Mouse (Mus musculus) skeletal muscle tissue, adult 2 months (tissue): ENCODE measurements around the gene Ifitm10.
"Not testable (repeated sequence)": the region's sequence is repeated elsewhere in the genome, so short reads cannot be mapped to it uniquely, and the experiment has no call there.

Experiments
- DNase-seq: peaks from one replicate; pipeline ENCODE4 v3.0.0-alpha.2; 2012; ENCODE audit warnings: low read depth, low spot score

The Ifitm10 gene

DNA sequence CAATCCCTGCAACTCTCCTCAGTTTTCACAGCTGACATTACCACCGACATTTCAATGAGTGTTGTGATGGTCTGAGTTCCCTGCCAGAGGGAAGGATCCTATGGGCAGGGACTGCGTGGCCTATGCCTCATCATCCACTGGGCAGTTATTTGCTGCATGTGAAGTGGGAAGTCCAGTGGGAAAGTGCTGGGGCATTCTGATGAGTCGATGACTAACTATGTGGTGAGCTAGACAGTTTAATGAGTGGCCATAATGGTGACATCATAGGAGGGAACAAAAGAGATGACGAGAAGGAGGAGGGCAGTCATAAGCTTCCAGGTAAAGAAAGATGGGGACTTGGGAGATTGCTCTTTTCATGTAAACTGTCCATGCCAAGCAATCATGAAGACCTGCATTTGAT lies 10.4 kb downstream of the Ifitm10 start:
- DNase-seq: no peak

DNA sequence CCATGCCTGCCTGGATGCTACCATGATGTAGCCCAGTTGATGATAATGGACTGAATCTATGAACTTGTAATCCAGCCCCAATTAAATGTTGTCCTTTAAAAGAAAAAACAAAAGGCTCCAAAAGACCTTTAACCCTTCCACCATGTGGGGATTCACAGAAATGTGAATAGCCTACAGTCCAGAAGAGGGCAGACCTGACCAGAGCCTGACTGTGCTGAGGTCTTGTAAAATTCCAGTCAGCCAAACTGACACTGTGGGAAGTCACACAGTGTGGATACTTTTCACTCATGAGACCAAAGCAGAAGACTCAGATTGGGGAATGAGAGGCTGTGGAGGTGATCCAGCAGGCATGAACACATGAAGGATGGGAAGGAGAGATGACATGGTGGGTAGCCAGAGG lies 12.8 kb downstream of the Ifitm10 start:
- no peak for DNase-seq

DNA sequence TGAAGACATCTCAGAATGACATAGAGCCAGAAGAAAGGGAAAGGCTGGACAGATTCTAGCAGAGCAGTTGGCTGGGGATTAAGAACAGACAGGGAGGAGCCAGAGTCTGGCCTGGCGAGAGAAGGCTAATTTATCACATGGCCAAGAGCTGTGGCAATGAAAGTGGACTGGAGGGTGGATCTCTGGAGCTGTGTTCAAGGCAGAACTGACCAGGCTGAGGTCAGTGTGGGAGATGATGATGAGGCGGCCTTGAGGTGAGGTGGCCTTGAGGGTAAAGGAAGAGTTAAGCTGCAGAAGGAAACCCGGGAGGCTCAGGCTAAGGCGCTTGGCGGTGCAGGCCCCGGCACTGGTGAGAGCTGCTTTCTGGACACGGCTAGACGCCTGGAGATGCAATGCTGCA lies 14.4 kb downstream of the Ifitm10 start:
- no peak for DNase-seq

DNA sequence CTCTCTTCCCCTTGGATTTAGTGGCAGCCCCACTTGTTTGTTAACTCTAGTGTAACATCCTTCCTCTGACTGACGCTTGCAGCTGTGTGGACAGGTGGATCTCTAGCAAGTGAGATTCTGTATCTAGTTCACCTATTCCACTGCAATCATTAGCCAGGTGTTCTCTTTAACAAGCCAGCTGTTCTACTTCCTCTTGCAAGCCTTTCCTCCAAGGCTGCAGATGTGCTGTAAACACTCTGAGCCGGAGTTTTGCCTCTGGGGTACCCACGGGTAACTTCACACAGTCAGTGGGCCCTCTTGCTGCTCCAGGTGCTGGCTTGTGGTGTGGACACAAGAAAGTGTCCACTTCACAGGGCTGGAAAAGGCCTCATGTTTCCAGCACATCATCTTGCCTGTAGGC lies 16.0 kb downstream of the Ifitm10 start:
- no peak for DNase-seq

DNA sequence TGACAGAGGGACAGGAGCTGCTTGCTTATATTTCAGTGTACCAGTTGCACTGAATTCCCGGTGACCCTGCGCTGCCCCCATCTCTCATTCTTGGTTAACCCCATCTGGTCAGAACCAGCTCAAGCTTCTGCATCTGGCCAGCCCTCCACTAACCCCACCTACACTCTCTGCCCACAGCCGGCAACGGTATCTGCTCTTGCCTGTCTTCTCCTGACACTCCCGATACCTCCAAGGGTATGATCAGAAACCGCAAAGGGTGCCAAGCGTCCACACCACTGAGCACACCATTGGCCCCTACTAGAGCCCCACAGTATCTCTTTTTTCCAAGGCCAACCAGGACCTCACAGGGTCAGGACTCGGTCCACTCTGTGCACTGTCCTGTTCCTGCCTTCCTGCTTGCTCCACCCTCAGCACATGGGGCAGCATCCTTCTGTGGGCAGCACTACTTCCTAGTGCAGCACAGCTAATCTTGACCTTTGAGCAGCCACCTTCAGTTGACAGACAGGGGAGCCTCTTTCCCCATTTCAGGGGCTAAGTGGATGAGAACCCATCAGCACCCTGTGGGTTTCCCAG lies 18.8 kb downstream of the Ifitm10 start:
- DNase-seq: no peak

DNA sequence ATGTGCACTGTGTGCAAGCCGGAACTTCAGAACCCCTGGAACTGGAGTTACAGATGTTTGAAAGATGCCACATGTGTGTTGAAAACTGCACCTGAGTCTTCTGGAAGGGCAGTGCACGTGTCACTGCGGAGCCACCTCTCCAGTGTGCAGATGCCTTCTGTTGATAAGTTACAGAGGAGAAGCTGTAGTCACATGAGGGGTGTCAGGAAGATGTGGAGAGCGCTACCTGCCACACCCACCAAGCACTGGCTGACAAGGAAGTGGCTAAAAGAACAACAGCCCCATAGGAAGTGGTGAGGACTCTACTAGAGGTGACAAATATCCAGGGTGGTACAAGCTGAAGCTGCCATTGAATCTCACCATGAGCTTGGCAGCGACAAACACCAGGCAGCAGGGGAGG lies 19.7 kb downstream of the Ifitm10 start:
- no peak for DNase-seq

DNA sequence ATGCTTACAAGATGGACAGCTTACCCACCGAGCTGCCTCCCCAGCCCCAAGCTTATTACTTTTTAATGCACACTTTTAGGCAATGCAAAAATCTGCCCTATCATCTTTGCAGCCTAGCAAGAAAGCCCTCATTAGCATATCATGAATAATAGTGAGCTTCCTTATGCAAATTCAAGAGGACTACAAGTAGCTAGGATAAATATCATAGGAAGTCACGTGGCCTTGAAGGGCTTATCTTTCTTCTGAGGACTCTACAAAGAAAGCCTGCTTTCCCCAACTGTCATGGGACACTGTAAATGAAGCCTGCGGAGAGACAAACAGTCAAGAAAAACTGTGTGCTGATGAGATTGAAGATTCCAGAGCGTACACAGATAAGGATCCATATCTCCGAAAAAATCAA lies 22.0 kb downstream of the Ifitm10 start:
- DNase-seq: no peak

DNA sequence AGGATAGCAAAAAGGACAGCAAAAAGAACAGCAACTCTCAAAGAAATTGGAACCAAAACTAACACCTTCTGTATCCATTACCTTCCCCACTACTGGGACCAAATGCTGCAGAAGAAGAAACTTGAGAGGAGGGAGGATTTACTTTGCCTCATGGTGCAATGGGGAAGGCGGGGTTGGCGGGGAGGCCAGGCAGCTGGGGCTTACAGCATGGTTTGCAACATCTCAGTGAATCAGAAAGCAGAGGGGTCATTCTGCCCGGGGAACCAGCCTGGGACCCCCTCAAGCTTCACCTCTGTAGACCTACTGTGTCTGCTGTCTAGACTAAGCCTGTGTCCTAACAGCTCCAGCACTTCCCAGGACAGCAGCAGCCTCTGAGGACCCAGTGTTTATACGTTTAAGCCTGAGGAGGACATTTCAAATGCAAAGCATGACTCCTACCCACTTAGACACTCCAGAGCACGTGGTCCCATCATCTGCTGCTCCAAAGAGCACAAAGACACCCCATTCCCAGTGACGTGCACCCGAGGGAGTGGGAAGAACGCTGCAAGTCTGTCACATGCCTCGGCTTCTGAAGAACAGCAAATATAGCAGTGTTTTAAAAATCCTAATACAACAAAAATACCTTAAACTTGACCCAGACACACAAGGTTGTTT lies 24.1 kb downstream of the Ifitm10 start:
- peak; percentile 40 for DNase-seq

DNA sequence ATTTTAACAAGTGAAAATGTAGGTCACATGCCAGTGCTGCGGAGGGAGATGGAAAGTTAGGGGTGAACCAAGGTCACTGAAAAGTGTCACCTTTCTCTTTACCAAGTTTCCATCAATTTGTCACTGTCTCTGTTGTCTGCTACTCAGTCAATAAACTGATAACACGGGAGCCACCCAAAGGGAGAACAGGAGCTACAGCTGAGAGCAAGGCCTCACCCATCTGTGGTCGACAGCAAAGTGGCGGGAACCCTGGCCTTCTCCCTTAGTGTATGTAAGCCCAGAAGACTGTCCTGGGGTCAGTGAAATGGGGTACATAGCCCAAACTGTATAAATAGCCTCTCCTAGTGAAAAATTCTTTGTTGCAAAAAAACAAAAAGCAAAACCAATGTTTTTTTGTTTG lies 26.0 kb downstream of the Ifitm10 start:
- DNase-seq: no peak

DNA sequence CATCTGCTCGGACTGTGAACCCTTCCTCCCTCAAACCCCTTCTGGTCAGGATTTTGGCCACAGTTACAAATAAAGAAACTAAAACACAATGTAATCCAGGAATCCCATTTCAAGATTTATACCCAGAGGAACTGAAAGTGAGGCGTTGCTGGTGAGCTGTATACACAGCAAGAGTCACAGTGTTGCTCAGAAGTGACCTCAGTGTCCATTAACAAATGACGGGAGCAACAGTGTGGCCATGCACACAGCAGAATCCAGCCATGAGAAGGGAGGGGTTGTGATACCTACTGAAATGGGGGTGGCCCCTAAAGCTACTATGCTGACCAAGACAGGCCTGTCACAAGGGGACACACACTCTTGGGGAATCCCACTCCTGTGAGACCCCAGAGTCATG lies 31.3 kb downstream of the Ifitm10 start:
- DNase-seq: no peak

DNA sequence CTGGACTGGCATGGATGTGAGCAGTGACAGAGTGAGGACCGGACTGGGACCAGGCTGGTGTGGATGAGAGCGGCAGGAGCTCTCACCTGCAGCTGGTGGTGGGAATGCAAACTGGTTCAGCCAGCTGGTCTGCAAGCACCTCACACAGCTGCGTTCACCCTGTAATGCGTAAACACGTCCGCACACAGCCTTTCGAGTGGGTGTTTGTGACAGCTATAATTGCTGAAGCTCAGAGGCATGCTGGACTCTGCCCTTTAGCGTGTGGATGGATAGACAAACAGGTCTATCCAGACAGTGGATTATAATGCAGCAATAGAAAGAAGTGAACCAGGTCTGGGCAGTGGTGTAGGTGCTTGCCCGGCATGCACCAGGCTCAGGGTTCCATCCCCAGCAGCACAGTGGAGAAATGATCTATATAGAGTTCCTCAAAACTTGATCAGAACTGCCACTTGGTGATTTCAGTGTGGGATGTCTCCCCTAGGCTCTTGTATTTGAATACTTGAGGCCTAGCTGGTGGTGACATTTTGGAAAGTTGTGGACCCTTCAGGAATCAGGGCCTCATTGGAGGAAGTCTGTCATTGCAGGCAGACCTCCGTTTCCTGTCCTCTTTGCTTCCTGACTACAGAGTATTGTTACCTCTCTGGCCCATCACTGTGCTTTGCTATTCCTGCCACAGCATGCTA lies 31.8 kb downstream of the Ifitm10 start:
- DNase-seq: no peak

DNA sequence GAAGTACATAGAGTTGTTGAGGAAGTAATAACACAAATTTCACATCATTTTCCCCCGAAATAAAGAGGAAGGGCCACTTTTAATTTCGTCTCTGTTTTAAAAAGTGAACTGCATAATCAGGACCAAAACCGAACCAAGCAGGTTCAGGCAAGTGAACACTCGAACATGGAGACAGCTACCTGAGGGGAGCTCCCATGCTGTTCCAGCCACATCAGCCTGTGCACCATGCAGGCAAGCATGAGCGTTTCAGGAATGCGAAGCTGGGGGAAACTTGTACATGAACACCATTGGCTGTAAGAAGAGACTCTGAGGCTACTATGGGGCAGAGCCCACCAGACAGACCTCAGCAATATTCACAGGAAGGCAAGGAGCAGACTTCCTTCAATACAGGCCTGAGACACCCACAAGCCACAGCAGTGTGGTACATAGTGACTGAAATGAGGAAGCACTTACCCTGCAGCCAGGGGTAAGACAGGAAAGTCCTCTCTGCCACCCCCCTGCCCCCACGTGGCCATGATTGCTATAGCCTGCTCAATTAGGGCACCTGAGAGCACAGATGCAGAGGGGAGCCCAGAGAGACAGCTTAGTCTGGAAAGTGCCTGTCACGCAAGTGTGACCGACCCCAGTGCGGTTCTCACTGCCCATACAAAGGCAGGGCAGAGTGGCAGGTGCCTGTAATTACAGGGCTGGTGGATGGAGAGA lies 33.1 kb downstream of the Ifitm10 start:
- DNase-seq: no peak

DNA sequence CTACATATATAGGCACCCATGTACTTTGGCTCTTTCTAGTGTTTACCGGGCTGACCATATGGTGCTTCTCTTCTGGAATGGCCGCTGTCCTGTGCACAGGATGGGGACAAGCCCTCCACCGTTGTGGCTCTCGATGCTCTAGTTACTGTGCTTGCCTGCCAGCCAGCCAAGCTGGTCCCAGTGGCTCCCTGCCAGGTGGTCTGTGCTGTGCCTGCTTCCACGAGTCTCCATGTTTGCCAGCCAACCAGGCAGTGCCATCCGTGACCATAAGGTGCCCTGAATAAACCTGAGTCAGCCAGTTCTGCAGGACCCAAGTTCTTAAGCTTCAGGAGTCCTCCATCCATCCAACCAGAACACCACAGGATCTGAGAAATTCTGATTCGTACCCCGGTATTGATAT lies 38.4 kb downstream of the Ifitm10 start:
- DNase-seq: no peak

DNA sequence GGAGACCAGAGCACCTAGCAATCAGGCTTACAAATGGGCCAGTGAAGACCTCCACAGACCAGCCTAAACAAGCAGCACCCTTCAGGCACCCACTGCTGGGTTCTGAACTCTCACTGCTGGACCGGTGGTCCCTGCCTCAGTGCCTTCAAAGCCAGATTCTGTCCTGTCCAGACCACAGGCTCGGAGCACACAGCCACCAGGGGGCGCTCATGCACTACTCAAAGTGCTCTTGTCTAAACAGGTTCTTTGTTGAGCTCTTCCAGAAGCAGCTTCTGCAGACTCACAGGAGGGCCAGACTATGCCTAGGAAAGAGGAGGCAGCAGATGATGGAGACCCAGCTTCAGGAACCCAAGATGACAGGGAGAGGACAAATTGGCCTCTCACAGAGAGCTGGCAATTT lies 39.3 kb downstream of the Ifitm10 start:
- peak; percentile 80 for DNase-seq

DNA sequence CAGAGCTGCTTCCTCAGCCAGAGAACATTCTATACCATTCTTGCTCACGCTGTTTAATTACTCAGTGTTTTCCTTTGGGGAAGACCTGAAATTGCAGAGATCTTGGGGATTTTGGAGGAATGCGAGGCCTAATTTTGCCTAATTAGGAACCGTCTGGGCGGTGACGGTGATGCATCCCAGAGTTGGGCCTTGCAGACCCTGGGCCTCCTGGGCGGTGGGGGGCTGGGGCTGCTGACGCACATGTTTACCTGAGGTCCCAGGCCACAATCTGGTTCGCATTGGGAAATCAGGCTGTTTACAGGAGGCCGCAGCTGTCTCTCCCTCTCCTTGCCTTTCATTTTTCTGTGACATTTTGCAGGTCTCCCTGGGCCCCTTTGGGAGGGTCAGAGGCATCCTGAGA lies 40.8 kb downstream of the Ifitm10 start:
- not testable (repeated sequence) for DNase-seq

DNA sequence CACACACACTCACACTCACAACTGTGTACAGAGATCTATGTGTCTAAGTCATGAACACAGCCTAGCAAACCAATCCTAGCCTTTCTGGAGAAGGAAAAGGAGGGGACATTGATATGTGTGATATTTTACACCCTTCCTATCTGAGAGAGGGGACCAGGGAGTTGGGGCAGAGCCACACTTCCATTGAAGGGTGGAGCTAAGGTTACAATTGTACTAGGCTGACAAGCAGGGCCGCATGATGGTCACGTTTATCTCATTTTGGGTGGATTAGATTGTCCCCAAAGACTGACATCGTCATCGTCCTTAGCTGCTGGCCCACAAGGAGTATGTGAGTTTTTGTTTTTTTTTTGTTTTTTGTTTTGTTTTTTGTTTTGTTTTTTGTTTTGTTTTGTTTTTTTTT lies 42.3 kb downstream of the Ifitm10 start:
- DNase-seq: no peak

DNA sequence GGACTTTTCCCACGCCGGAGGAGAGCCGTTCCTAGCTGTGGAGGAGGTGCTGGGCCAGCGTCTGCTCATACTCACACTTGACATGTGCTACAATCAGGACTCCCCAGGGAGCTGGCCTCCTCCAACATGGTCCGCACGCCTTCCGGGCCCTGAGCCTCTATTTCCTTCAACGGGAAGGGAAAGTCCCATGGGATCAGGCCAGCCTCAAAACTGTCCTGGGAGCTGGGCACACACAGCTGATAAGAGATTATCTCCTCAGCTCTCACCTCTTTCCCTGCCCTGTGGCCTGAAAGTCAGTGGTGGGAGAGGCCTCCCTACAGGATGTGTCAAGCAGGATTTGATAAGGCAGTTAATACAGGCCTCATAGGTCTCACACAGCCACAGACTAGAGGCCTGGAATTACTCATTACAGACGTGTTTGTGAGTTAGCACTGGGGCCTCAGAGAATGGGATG lies 43.3 kb downstream of the Ifitm10 start:
- DNase-seq: peak; percentile 36

DNA sequence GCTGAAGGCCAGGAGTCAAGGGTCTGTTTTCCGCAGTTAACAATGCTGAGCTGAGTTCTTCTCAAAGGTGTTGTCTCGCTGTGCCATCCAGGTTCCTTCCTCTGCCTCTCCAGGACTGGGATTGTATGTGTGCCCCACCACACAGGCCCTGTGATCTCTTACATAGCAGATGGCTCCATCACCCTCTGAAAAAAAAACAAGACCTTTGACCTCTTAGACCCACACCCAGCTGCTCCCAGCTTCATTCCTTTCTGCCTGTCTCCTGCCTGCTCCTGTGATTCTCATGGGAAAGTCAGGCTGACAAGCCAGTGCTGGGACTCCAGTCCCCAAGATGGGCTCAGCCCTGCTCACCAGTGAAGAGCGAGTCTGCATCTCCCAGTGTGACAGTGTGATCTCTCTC lies 45.0 kb downstream of the Ifitm10 start:
- no peak for DNase-seq

DNA sequence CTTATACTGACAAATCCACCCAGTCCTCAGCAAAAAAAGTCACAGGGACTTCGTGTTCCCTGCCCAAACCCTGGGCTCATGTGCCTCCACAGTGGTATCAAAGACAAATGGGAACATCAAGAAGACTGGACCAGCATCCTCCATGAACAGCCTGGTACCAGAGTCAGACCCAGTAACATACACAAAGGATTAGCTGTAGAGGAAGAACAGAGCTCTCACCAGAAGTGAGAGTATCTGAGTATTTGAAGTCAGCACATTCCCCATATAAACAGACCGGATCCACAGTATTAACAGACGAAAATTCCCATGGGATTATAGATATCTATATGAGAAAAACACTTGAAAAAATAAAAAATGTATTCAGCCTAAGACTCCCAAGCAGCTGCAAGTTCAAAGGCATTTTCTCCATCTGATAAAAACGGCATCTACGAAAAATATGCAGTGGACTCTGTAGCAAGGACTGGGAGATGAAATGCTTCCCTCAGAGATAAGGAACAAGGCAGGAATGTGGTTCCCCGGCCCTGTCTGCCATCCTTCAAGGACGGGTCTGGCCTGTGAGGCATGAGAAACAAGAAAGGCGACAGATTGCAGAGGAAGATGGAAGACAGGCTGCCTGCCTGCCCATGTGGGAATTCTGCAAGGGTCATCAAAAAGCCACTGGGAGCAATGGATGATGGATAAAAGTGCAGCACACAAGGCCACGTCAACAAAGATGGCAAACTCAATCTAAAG lies 46.7 kb downstream of the Ifitm10 start:
- no peak for DNase-seq

DNA sequence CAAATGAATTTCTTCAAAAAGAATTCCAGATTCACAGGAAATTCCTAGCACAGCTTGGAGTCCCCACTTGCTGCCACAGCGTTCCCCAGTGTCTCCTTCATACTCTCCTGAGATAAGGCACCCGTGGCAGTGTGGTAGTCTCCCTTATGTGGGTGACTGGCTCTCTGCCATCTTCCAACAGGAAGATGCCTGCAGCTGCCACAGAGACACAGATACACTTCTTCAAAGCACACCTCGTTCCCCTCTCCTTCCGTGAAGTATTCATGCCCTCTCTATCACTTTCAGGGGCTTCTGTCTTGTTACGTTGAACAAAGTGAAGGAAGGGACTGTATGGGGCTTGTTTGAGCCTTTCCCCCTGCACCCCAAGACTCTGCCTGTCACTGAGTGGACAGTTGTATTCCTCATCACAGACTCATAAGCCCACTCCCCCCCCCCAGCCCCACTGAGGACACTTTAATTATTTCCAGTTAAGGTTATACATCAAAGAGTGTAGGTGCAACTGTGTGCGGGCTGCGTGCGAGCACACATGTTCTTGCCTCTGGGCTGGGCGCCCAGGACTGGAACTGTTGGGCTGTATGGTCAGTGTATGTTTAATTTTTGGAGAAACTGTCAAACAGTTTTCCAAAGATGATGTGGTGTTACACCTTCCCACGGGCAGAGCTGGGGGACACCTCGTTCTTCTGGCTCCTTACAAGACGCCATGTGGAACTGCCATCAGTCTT lies 50.0 kb downstream of the Ifitm10 start:
- no peak for DNase-seq

DNA sequence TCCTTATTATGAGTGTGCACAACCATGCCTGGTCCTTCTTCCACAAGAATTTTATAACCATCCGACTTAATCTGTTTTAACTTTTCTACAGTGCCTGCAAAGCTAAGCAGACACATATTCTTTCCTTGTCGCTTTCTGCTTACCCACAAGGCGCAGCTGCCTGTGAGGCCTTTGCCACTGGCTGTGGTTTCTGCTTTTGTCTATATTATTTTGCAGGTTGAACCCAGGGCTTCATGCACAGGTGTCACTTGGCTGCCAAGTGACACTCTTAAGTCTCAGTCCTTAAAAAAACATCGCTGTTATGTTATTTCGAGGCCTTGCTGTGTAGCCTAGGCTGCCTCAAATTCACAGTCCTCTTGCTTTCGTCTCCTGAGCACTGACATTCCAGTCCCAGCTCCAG lies 50.9 kb downstream of the Ifitm10 start:
- no peak for DNase-seq
